Mouse (Mus musculus): Measurements from ENCODE around the gene Lrrc8c.

Gene Lrrc8c

DNA sequence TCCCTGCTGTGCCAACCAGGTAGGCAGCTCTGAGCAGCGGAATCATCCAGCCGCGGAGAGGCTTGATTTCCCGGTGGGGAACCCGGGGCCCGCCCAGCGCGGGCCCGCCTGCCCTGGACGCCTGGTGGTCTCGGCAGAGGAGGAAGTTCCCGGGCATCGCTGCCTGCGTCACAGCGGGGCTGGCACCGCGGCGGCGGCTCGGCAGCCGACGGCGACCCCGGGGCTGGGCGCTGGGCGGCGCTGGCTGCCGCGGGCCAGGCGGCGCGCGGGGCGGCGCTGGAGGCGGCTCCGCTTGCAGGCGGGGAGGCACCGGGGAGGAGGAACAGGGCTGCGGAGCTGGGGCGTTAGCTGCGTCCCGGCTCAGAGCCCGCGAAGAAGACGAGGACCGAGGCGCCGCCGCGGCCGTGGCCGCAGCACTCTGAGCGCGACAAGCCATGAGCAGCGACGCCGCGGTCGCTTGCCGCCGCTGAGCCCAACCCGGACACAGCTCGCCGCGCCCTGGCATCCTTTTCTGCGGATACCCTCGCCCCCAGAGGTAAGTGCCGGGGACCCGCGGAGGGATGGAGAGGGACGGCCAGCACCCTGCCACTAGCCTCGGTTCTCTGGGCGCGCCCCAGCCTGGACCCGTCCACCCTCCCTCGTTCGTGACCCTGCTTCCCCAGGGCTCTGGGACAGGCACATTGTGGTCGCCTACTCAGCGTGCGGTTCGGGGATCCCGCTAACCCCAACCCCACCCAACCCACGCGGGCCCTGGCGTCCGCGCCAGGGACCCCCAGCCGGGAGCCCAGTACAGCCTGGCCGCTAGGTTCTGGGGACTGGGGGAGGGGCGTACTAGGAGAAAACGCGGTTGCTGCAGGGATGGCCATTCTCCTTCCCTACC, at the start of gene Lrrc8c:
Lrrc8c (plus strand) TSS at position 293 of the 880 bp plus-strand sequence.
- DNase-seq, result peak; percentile 90

DNA sequence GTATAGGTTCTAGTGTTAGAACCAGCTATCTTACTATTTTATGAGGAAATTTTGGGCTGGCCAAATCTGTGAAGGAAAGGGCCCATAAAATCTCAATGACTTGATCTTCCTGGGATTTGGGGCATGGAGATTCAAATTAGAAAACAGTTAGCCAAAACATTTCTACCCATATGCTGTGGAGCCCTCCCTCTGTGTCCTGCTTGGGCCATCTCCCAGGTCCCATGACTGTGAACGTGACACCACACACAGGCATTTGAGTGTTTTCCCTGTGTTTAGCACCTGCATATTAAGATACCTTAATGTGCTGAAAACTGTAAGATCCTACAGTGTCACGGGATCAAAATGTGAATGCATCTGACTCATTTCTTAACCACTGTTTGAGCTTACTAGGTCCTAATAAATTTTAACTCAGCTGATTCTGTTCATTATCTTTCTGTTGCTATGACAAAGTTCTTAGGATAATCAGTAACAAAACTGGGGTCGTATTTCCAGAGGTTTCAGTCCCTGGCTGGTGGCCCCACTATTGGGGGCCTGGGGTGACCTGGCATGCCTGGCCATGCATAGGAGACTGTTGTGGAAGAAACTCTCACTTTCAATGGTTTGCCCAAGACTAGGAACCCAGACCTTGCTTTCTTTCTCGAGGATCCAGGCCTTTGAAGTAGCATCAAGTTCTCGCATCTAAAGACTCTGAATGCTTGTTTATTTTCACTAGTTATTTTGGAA, 46.0 kb upstream of the Lrrc8c start:
- DNase-seq, result no peak

- no peak for DNase-seq
Measured at GRCm38 (mm10) chr5:105477527-105477926, 41.7 kb upstream of the Lrrc8c start.

- no peak for DNase-seq
Measured at GRCm38 (mm10) chr5:105479673-105480072, 39.5 kb upstream of the Lrrc8c start.

GRCm38 (mm10) chr5:105480561-105480960, 38.6 kb upstream of the Lrrc8c start:
- no peak for DNase-seq

GRCm38 (mm10) chr5:105483632-105484031, 35.6 kb upstream of the Lrrc8c start:
- DNase-seq, result no peak

- DNase-seq, result no peak
Measured at GRCm38 (mm10) chr5:105484247-105484646, 34.9 kb upstream of the Lrrc8c start.

DNA sequence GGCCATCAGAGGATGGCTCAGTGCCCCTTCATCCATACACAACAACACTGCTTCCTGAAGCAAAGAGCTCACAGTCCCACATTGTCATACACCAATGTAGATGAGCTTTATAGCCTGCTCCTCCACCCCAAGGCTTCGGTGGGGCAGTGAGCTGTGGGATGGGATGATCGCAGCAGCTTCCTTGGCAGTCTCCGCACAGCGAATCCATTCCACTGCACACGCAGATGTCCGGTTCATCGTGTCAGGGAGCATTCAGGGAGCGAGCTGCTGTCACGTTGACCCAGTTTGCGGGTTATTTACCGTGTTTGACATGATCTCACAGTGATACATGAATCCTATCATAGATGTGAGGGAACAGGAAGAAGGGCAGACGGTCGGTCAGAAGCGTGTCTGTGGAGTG, 34.3 kb upstream of the Lrrc8c start:
- peak; percentile 46 for DNase-seq

DNA sequence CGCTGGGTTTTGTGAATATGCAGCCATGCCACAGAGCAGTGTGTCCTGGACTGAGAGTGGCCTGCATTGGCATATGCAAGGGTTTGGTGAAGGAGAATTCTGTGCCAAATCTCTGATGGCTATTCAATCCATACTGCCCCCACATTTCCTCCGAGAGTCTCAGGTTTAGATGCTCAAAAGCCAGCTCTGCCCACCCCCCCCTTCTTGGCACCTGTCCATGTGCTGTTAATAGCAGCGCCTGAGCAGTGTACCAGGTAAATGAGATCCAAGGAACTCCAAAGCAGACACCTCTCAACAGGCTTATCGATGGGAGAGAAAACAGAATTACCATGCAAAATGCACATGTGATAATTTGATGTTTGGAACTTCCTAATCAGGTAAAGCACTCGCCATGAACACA, 29.0 kb upstream of the Lrrc8c start:
- no peak for DNase-seq

DNA sequence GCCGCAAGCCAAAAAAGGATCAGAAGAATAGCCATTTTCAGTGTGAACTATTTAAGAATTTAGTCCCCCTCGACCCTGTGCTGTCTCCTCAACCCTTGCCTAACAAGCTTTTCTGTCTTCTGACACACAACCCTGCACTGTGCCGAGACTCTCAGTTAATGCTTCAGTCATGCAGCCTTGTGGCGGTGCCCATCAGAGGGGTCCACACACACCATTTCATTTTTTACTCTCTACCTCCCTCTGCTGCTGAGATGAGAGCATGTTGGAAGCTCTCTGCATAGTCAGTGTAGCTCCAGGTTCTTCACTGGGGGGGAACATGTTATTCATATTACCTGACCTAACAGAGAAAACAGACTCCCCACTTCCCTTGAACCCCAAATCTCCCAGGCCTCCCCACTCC, 27.8 kb upstream of the Lrrc8c start:
- DNase-seq, result peak; percentile 70

DNA sequence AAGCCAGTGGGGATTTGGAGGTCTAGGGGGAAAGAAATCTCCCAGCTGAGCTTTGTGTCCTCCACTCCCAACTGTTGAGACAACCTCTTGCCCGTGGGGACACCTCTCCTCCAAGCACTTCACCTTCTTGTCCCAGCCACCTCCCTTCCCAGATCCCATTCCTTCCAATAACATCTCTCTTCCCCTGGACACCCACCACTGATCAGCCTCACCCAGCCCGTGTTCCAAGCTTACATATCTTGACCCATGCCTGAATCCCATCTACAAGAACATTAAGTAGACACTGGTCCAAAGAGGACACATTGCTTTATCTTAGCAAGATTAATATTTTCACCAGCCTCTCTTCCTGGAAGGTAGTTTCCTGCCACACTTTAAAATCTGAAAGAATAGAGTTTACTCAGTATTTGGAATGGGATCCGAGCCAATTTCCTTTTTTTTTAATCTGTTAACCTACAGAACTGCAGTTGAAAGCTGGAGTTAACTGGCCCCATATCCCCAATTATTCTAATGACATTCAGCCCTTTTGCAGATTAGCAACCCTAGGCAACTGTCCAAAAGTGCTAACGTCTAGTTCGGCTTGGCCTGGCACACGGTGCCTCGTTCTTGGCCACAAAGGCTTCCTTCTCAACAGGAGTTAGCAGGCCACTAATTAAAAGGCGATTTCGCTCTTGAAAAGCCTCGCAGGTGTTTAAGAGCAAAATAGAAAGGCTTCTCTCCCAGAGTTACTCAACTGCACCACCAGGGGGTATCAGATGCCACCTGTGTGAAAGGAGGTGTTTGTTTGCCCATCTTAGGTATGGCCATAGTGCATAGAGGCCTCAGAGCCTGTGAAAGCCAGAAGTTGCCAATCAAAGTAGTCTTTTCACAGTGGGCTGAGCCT, 26.6 kb upstream of the Lrrc8c start:
- peak; percentile 77 for DNase-seq

GRCm38 (mm10) chr5:105493377-105493776, 25.8 kb upstream of the Lrrc8c start:
- no peak for DNase-seq

DNA sequence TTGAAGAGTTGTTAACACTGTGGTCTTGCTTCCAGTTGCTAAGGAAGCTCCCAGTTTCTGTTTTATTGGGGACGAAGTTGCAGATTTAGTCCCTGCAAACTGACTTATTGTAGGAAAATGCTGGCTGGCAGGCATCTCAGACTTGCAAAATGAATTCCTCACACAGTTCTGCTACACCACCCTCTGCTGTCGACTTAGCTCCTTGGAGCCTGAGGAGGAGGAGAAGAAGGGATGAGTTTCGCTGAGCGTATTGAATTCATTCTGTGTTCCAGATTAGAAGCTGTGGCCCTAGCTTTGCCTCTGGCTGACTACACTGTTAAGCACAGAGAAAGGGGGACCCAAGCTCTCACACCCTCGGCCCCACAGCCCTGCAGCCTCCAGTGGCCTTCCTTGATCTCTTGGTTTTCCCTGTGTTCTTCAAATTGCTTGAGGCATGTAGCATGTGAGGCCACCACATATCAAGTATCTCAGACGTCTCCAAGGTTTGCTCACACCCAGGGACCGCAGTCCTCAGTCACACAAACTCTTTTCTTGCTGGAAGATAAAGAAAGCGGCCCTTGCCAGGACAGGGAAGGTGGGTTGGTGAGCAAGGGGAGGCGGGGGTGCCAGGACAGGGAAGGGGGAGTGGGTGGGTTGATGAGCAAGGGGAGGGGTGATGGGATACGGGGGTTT, 24.8 kb upstream of the Lrrc8c start:
- DNase-seq, result no peak

GRCm38 (mm10) chr5:105494918-105495901, 24.0 kb upstream of the Lrrc8c start:
- DNase-seq, result peak; percentile 92

DNA sequence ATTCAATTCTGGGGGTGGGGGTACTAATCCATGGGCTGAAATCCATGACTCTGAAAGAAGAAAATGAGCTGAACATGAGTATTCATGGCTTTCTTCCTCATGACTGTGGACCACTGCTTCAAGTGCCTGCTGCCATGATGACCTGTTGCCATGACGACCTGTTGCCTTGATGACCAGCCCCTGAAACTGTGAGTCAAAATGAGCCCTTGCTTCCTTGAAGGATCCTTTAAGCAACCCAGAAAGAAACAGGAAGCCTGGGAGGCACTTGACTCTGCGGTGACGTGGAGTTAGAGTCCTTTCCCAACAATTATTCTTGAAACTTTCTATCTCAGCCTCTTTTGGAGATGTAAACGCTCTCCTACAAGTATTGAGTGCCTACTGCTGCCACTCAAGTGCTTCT, 23.1 kb upstream of the Lrrc8c start:
- DNase-seq, result no peak

GRCm38 (mm10) chr5:105496586-105496985, 22.6 kb upstream of the Lrrc8c start:
- DNase-seq, result no peak

DNA sequence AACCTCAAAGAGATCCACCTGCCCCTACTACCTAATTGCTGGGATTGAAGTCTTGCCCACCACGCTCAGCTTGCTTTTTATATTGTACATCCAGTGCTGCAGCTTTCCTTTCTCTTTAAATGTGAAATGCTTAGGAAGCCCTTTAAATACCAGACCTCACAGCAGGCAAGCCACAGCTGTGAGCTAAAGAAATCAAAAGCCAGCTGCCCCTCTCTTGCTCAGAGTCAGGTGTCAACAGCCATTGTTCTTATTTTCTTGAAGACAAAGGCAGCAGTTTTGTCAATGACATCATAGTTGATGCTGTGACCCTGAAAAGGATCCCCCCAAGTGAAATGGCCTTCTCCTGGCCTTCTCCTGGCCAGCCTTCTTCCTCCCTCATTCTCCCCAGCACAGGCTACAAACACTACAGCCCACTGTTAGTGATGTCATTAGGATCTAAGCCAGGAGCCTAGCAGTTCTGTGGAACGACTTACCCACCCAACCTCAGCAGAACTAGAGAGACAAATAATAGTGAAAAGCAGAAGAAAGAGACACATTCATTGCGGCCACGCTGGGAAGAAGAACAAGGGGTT, 20.7 kb upstream of the Lrrc8c start:
- peak; percentile 32 for DNase-seq

GRCm38 (mm10) chr5:105499396-105499795, 19.8 kb upstream of the Lrrc8c start:
- no peak for DNase-seq

GRCm38 (mm10) chr5:105500132-105501121, 18.8 kb upstream of the Lrrc8c start:
- peak; percentile 64 for DNase-seq

- no peak for DNase-seq
Measured at GRCm38 (mm10) chr5:105501136-105501535, 18.1 kb upstream of the Lrrc8c start.

All from retina, postnatal 1 day (tissue).